Mouse (Mus musculus): ENCODE measurements at regions not wholly inside any gene's neighbourhood (a gene's known extent, or its start where the extent isn't known, plus 50 kb on each side); places are given as distances from the start of the nearest gene placed in this dataset.

GRCm38 (mm10) chr13:101215792-101216221 is 382.6 kb upstream of the Slc30a5 start:
- no peak for ATAC-seq

- no peak for ATAC-seq
Observed at GRCm38 (mm10) chr13:101215131-101215641, 382.0 kb upstream of the Slc30a5 start.

- ATAC-seq, result no peak
Observed at GRCm38 (mm10) chr13:101214094-101214493, 380.9 kb upstream of the Slc30a5 start.

- ATAC-seq, result no peak
Observed at GRCm38 (mm10) chr13:101213121-101213916, 380.1 kb upstream of the Slc30a5 start.

GRCm38 (mm10) chr13:101212341-101212895 is 379.2 kb upstream of the Slc30a5 start:
- ATAC-seq, result no peak

GRCm38 (mm10) chr13:101208788-101209187 is 375.6 kb upstream of the Slc30a5 start:
- ATAC-seq, result no peak

GRCm38 (mm10) chr13:101203463-101203862 is 370.2 kb upstream of the Slc30a5 start:
- no peak for ATAC-seq

- ATAC-seq, result no peak
Observed at GRCm38 (mm10) chr13:101202565-101203313, 369.5 kb upstream of the Slc30a5 start.

GRCm38 (mm10) chr13:101190249-101190830 is 357.1 kb upstream of the Slc30a5 start:
- no peak for ATAC-seq

- ATAC-seq, result no peak
Observed at GRCm38 (mm10) chr13:101182387-101182786, 349.2 kb upstream of the Slc30a5 start.

GRCm38 (mm10) chr13:101175017-101175689 is 341.9 kb upstream of the Slc30a5 start:
- ATAC-seq, result no peak

- no peak for ATAC-seq
Observed at GRCm38 (mm10) chr13:101161768-101162167, 328.5 kb upstream of the Slc30a5 start.

- ATAC-seq, result no peak
Observed at GRCm38 (mm10) chr13:101159878-101160277, 326.7 kb upstream of the Slc30a5 start.

- ATAC-seq, result no peak
Observed at GRCm38 (mm10) chr13:101153760-101154159, 320.5 kb upstream of the Slc30a5 start.

GRCm38 (mm10) chr13:101142761-101143160 is 309.5 kb upstream of the Slc30a5 start:
- ATAC-seq, result no peak

GRCm38 (mm10) chr13:101142104-101142735 is 309.0 kb upstream of the Slc30a5 start:
- ATAC-seq, result no peak

GRCm38 (mm10) chr13:101129466-101129865 is 296.2 kb upstream of the Slc30a5 start:
- ATAC-seq, result no peak

GRCm38 (mm10) chr13:101127808-101128207 is 294.6 kb upstream of the Slc30a5 start:
- ATAC-seq, result no peak

GRCm38 (mm10) chr13:101127262-101127661 is 294.0 kb upstream of the Slc30a5 start:
- ATAC-seq, result no peak

GRCm38 (mm10) chr13:101117311-101117710 is 284.1 kb upstream of the Slc30a5 start:
- ATAC-seq, result no peak

GRCm38 (mm10) chr13:101115296-101115695 is 282.1 kb upstream of the Slc30a5 start:
- no peak for ATAC-seq

GRCm38 (mm10) chr13:101112176-101112575 is 278.9 kb upstream of the Slc30a5 start:
- no peak for ATAC-seq

All from activated CD4-positive, CD25-positive, alpha-beta regulatory T cell, adult 4 months (primary cell).